Mouse (Mus musculus) spleen, adult 2 months (tissue): ENCODE measurements around the gene Gm16253. TPM values are rescaled to one million over a fixed set of nuclear protein-coding genes. Genes with fewer than 3 reads are reported as not detected.
A peak's percentile ranks its signal among the peaks of the same experiment; 100 is the strongest.

ENCODE experiments used
- DNase-seq, 2 experiments: peaks; one replicate each; pipeline versions ENCODE4 v3.0.0 to v3.0.0-alpha.2; 2012 to 2021; ENCODE audit warnings: low spot score in 2 of 2, low read depth in 1 of 2
- H3K27ac ChIP-seq: fragments of 200-500 bp; 2 replicates; pipeline ENCODE4 v1.5.1; 2012; ENCODE audit warnings: low read length, inconsistent platforms; ENCODE audit not compliant: insufficient read depth
- H3K27me3 ChIP-seq: fragments of 200-500 bp; 2 replicates; pipeline ENCODE4 v1.6.1; 2012; ENCODE audit warnings: mild to moderate bottlenecking, moderate library complexity, low read length, inconsistent platforms; ENCODE audit not compliant: control insufficient read depth, insufficient read depth
- H3K36me3 ChIP-seq: fragments of 200-500 bp; 2 replicates; pipeline ENCODE4 v1.6.1; 2012; ENCODE audit warnings: mild to moderate bottlenecking, low read length, inconsistent platforms; ENCODE audit not compliant: control insufficient read depth, insufficient read depth
- H3K4me1 ChIP-seq: fragments of 200-500 bp; 2 replicates; pipeline ENCODE4 v1.6.1; 2011; ENCODE audit warnings: inconsistent platforms; ENCODE audit not compliant: control insufficient read depth, insufficient read depth, insufficient read length
- H3K4me3 ChIP-seq: fragments of 200-500 bp; 2 replicates; pipeline ENCODE4 v1.5.1; 2011; ENCODE audit warnings: mild to moderate bottlenecking, inconsistent platforms; ENCODE audit not compliant: insufficient read depth, insufficient read length; ENCODE audit errors: extremely low read depth
- CTCF ChIP-seq: fragments of 200-500 bp; IDR thresholded peaks from 2 replicates; pipeline ENCODE4 v1.5.1; 2011; ENCODE audit warnings: mild to moderate bottlenecking, inconsistent platforms; ENCODE audit not compliant: insufficient read depth, insufficient read length, insufficient replicate concordance; ENCODE audit errors: extremely low read depth
- POLR2A ChIP-seq: fragments of 200-500 bp; IDR thresholded peaks from 2 replicates; pipeline ENCODE4 v1.6.1; 2011; ENCODE audit warnings: low read depth, low read length, inconsistent platforms
- WGBS: fragments of 180-500 bp; shearing (Covaris S2); methylation state at CpG from one replicate; pipeline ENCODE4 v1.1.7; 2018; 5-methylcytosine and 5-hydroxymethylcytosine counted together
- polyA plus RNA-seq: library from polyadenylated mRNA; depleted of rRNA; stranded (reverse); fragments of >200 nt; gene quantifications from 2 replicates; pipeline ENCODE4 v1.2.3, GENCODE M21; 2012

Gm16253 gene
- polyA plus RNA-seq, 1 experiment, result 0.18 TPM

GRCm38 (mm10) chr3:96549346-96549745, 27.4 kb upstream of the Gm16253 start:
- Histone ChIP-seq H3K4me1 (peaks cover 6% of the 10 kb centered on the region; the same call in 1 of the 2 replicates), H3K4me3 (no peak overlapping the region), H3K27me3 (no peaks in the 10 kb centered on the region), H3K27ac (peak overlapping the region; percentile 34; the same call in 1 of the 2 replicates), H3K36me3 (no peaks in the 10 kb centered on the region)
- no peak for DNase-seq
- WGBS, result 40% methylated on average over 5 of the region's 5 CpGs
- TF ChIP-seq POLR2A (no peak), CTCF (no peak)

GRCm38 (mm10) chr3:96551203-96551602, 25.6 kb upstream of the Gm16253 start:
- no peaks in the 10 kb centered on the region for H3K36me3 ChIP-seq
- 9% methylated on average over 8 of the region's 8 CpGs for WGBS
- peak; percentile 54 to 70 for DNase-seq
- H3K27me3 ChIP-seq, result no peaks in the 10 kb centered on the region
- H3K4me3 ChIP-seq, result no peak overlapping the region
- H3K4me1 ChIP-seq, result peaks cover 15% of the 10 kb centered on the region; the same call in 1 of the 2 replicates
- no peak overlapping the region; the same call in 1 of the 2 replicates for H3K27ac ChIP-seq
- TF ChIP-seq POLR2A (no peak), CTCF (peak; percentile 33; the same call in 1 of the 2 replicates)

DNA sequence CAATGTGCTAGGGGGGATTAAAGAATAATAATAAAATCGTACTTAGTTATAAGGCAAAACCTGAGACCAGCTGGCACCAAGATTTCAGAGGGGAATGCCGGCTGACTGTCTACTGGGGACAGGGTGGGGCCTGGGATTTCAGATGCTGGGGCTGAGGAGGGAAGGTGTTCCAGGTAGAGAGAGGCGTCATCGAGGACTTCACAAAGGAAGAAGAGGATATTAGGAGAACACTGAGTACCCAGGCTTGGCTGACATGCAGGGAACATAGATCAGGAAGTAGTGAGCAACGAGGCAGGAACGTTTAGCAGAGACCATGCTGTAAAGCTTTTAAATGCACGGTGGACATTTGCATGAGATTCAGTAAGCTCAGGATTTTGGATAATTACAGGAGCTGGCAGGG, 24.9 kb upstream of the Gm16253 start:
- no peak overlapping the region; the same call in 1 of the 2 replicates for H3K27ac ChIP-seq

DNA sequence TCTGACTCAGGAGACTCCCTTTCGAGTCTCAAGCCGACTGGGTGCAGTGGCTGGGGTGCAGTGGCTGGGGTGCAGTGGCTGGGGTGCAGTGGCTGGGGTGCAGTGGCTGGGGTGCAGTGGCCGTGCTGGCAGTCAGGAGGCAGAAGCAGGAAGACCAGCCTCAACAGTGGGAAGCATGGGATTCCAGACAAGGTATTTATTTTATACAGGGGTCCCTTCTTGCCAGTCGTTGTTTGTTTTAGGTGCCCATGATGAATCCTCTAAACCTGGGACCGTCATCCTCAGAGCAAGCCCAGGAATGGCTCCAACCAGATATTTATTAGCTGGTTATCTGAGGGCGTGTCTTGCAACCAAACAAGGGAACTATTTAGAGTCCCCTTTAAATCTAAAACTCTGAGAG, 23.2 kb upstream of the Gm16253 start:
- WGBS, result 58% methylated on average over 6 of the region's 6 CpGs
- Histone ChIP-seq H3K36me3 (no peaks in the 10 kb centered on the region), H3K4me3 (no peak overlapping the region), H3K4me1 (peaks cover 18% of the 10 kb centered on the region; the same call in 1 of the 2 replicates), H3K27me3 (no peaks in the 10 kb centered on the region), H3K27ac (no peak overlapping the region)
- no peak for TF ChIP-seq POLR2A
- TF ChIP-seq CTCF, result no peak
- no peak for DNase-seq

More for the DNA sequence above, 24.9 kb upstream of the Gm16253 start:
- Histone ChIP-seq H3K4me1 (peaks cover 18% of the 10 kb centered on the region; the same call in 1 of the 2 replicates), H3K36me3 (no peaks in the 10 kb centered on the region), H3K27me3 (no peaks in the 10 kb centered on the region), H3K4me3 (no peak overlapping the region)
- TF ChIP-seq CTCF, result no peak
- TF ChIP-seq POLR2A, result no peak
- 40% methylated on average over 7 of the region's 7 CpGs for WGBS
- DNase-seq, result no peak

DNA sequence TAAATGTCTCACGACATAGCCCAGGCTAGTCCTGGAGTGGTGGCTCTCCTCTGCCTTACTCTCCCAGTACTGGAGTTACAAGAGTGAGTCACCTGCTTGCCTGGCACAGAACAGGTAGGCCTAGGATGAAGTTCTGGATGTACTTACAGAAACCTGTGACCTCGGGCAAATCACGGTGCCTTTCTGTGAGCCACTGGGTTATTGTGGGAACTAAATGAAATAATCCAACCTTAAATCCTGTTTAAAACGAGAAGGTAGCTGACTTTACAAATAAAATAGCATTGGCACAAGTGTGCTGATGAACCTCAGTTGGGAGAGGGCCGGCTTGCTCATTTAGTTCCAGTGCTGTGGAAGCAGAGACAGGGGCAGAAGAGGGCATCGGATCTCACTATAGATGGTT, 22.5 kb upstream of the Gm16253 start:
- WGBS, result 72% methylated on average over 6 of the region's 6 CpGs
- peaks cover 18% of the 10 kb centered on the region; the same call in 1 of the 2 replicates for H3K4me1 ChIP-seq
- peaks cover 3% of the 10 kb centered on the region for H3K36me3 ChIP-seq
- no peak for TF ChIP-seq CTCF
- no peak for TF ChIP-seq POLR2A
- H3K27me3 ChIP-seq, result no peaks in the 10 kb centered on the region
- no peak for DNase-seq
- no peak overlapping the region for H3K27ac ChIP-seq
- no peak overlapping the region for H3K4me3 ChIP-seq

- H3K4me3 ChIP-seq, result no peak overlapping the region
- no peaks in the 10 kb centered on the region for H3K27me3 ChIP-seq
- peak overlapping the region; percentile 79 for H3K27ac ChIP-seq
- WGBS, result 56% methylated on average over 12 of the region's 12 CpGs
- no peak for DNase-seq
- peaks cover 12% of the 10 kb centered on the region for H3K36me3 ChIP-seq
- no peak for TF ChIP-seq CTCF
- no peak for TF ChIP-seq POLR2A
- peaks cover 18% of the 10 kb centered on the region; the same call in 1 of the 2 replicates for H3K4me1 ChIP-seq
Observed at GRCm38 (mm10) chr3:96555041-96555596, 21.7 kb upstream of the Gm16253 start.

- Histone ChIP-seq H3K27me3 (no peaks in the 10 kb centered on the region), H3K27ac (peak overlapping the region; percentile 79), H3K4me1 (peaks cover 18% of the 10 kb centered on the region; the same call in 1 of the 2 replicates), H3K4me3 (no peak overlapping the region), H3K36me3 (peaks cover 21% of the 10 kb centered on the region)
- no peak for DNase-seq
- 42% methylated on average over 15 of the region's 15 CpGs for WGBS
- TF ChIP-seq CTCF (no peak), POLR2A (no peak)
Observed at GRCm38 (mm10) chr3:96555999-96556614, 20.7 kb upstream of the Gm16253 start.
